Mouse (Mus musculus): Measurements from ENCODE around the gene Gprin3. TPM values are rescaled to one million over a fixed set of nuclear protein-coding genes. Genes with fewer than 3 reads are reported as not detected.
A peak's percentile ranks its signal among the peaks of the same experiment; 100 is the strongest.

Gprin3 gene
- total RNA-seq (2021), result 1 to 10 TPM in 1 of 2 experiments, under 1 TPM in 1; 0.91 to 1.6 TPM
- long read RNA-seq, experiment 1, result 0 reads
- long read RNA-seq, experiment 2, result 0 reads

GRCm38 (mm10) chr6:59425824-59426533 is at the start of gene Gprin3:
Gene Gprin3, minus strand, starts transcription at chr6:59426294.
- peak; percentile 54 to 79 for DNase-seq (ENCODE audit: low spot score in 2 of 2)

DNA sequence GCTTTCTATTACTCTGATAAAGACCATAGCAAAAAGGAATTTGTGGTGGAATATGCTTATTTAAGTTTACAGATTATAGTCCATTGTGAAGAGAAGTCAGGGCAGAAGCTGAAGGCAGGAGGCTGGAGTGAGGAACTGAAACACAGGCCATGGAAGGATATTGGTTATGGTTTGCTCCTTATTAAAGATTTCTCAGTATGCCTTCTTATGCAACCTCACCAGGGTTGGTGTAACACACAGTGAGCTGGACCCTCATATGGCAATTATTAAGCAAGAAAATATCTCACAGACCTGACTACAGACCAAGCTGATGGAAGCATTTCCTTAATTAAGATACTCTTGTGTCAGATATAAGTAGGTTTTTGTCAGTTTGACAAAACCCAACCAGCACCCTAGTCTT is 32.8 kb upstream of the Gprin3 start:
- no peak for DNase-seq (ENCODE audit: low spot score in 2 of 2)

- DNase-seq (ENCODE audit: low spot score in 2 of 2), result no peak
Measured at GRCm38 (mm10) chr6:59456116-59456515, 30.0 kb upstream of the Gprin3 start.

- no peak for DNase-seq (ENCODE audit: low spot score in 2 of 2)
Measured at GRCm38 (mm10) chr6:59451348-59451747, 25.3 kb upstream of the Gprin3 start.

- DNase-seq (ENCODE audit: low spot score in 2 of 2), result no peak
Measured at GRCm38 (mm10) chr6:59445101-59445503, 19.0 kb upstream of the Gprin3 start.

DNA sequence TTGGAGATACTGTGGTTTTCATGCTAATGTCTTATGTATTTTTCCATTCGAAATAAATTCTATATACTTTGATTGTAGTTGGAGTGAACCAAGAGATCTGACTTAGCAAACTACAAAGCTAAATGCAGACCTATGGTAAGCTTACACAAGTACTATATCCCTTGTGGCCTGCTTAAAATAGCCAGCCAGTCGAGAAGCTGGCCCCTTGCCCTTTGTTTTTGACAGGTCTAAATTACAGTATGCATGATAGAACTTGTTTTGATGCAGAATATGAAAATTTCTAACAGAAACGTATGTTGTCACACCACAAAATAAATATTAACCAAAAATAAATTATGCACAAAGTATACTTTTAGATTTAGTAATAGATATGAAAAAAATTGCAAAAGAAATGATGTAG is 9.8 kb upstream of the Gprin3 start:
- no peak for DNase-seq (ENCODE audit: low spot score in 2 of 2)

- no peak for DNase-seq (ENCODE audit: low spot score in 2 of 2)
Measured at GRCm38 (mm10) chr6:59433116-59433515, 7.0 kb upstream of the Gprin3 start.

GRCm38 (mm10) chr6:59426534-59426885 is 416 bp upstream of the Gprin3 start:
- DNase-seq (ENCODE audit: low spot score in 2 of 2), result no peak

DNA sequence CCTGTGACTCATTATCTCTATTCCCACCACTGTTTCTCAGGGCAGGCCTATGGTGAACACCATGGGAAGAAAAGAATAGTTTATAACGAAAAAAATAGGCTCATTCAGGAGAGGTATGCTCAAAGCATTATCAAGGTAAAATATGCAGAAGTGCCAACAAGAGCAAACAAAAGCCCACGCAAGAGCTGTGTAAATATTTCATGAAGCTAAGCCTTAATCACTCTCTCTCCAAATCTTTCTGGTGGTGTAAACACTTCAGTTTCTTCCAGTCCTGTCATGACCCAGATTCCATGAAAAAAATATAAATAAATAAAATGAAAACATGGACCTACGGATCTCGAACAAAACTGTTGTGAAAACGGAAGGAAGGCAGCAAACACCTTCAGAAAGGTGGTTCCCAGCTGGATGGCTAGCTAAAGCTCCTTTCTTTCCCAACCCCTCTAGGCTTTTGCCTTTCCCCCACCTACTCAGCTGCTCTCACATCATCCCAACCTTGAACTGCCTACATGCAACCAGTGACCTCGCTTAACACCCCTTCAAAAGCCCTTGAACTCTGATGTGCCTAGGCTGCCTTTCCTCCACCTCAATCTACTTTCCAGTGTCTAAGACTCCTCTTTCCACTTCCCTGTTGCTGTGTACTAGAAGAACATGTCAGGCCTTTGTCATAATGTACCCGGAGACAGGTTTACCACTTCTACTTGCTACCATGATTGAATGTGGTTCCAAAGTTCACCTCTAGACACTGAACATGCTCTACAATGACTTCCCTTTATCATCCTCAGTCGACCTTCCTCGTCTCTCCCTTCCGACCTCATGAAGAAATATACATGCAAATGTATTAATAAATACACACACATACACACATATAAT is 988 bp downstream of the Gprin3 start:
- no peak for DNase-seq (ENCODE audit: low spot score in 2 of 2)

GRCm38 (mm10) chr6:59423836-59424235 is 2.3 kb downstream of the Gprin3 start:
- DNase-seq (ENCODE audit: low spot score in 2 of 2), result no peak

GRCm38 (mm10) chr6:59419264-59419663 is 6.8 kb downstream of the Gprin3 start:
- no peak for DNase-seq (ENCODE audit: low spot score in 2 of 2)

DNA sequence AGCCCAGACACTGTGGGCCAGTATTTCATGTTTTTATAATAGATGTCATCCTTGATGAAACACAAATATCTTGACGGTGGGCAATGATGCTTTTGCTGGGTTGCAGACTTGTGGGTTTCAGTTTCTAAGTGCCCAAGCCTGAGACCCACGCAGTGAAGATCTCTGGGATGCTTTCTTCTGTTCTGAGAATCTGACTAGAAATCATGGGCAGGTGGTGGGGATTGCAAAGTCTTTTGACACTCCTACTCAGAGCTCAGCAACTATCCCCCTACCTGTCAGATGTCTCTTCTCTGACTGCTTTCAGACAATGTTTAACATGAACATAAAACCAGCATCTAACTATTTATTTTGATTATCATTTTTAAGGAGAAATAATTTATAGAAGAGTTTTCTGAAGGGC is 7.4 kb downstream of the Gprin3 start:
- no peak for DNase-seq (ENCODE audit: low spot score in 2 of 2)

DNA sequence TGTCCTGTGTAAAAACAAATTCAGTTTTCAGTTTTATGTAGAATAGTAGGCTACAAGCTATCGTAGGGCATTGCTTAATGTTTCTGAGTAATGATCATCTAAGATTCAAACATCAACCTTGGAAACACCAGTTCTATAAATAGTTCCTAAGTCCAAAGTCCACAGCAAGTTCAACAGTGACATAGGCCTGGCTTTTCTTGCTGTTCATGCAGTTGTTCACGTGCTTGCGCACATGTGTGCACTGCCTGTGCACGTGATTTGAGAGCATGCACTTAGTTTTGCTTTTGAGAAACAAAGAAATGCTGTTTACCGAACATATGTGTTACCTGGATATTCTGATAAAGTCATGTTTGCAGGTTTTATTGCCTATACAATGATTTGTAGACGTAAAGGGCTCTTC is 11.3 kb downstream of the Gprin3 start:
- no peak for DNase-seq (ENCODE audit: low spot score in 2 of 2)

DNA sequence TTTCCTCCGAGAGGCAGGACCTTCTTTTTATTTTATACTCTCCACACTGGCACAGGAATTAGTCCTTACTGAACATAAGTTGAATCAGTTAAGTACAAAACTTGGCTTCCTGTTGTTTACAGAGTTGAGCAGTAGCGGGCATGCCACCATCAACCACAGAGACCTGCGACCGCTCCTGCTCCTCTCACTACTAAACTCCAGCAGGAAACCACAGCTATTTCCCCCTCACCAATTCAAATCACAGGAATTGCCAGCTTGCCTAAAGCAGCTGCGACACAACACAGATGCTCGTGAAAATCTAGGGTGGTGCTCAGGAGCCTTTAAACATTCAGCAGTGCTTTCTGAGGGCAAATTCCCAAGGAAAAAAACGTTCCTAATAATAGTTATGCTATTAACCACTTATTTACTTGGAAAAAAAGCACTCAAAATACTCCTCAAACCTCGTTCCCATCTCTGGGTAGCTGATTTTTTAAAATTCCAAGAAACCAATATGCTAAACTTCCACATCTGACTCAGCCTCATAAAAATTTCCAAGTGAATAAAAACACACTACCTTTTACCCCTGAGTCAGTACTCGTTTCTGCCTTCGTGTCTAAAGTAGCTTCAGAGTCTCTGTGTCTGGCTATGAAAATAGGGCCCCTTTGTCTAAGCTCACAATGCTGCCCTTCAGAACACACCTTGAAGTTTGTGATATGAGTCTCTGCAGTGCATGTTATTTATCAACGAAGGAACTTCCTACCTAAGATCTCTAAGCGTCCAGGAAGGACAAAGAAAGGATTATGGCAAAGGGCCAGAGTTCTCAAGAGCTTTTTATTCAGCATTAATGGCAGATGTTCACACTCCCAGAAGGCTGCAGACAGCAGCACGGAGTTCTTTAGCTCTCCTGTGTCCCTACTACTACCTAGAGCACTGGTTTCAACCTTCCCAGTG is 13.4 kb downstream of the Gprin3 start:
- DNase-seq (ENCODE audit: low spot score in 2 of 2), result no peak

GRCm38 (mm10) chr6:59409001-59409700 is 16.9 kb downstream of the Gprin3 start:
- DNase-seq (ENCODE audit: low spot score in 2 of 2), result no peak

GRCm38 (mm10) chr6:59407482-59407997 is 18.6 kb downstream of the Gprin3 start:
- DNase-seq (ENCODE audit: low spot score in 2 of 2), result no peak

DNA sequence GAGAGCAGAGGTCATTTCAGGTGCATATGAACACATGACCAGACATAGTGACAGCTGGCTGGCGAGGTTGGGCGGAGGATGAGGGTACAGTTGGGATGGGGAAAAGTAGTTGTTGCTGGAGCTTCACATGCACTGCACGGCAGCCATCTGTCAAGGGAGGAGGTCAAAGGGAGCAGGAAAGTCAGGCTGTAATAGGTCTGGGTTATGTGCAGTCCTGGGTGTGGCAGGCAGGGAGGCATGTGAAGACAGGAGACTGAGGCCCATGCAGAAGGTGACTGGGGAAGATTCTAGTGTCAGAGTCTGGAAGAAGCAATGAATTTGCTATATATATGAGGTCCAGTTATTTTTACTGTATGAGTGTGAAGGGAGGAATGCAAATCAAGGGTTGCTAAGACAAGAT is 35.9 kb downstream of the Gprin3 start:
- no peak for DNase-seq (ENCODE audit: low spot score in 2 of 2)

DNA sequence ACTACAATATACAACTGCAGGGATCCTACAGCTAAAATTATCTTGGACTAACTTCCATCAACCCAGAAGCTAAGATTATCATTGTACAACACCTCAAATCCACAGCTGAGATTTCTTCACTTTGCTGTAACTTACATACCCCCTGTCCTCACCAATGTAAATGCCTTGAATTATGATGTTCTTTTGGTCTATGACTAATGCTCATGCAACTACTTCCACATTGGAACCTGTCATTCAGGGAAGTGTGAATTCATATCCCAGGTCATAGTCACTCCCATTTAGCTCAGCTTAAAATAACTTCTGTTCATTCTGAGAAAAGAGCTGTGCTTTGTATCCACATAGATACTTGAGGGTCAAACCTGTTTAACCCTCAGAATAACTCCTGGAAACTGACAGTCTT is 60.8 kb downstream of the Gprin3 start:
- DNase-seq (ENCODE audit: low spot score in 2 of 2), result no peak

- no peak for DNase-seq (ENCODE audit: low spot score in 2 of 2)
Measured at GRCm38 (mm10) chr6:59363282-59363681, 62.8 kb downstream of the Gprin3 start.

DNA sequence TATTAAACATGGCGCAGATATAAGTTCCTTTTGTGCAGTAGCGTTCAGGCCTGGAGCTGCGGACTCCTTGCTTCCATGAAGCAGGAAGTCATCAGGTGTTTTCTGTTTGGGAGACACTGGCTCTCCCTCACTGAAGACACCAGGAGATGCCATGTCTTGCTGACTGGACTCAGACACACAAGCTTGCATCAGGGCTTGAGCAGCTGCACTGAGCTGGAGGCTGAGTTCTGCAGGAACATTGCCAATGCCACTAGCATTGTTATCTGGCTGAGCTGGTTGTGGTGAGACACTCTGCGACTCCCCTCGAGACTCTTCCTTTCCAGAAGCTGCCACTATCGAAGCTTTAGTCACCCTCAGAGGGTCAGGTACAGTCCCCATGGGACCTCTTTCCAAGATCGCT is 71.2 kb downstream of the Gprin3 start:
- DNase-seq (ENCODE audit: low spot score in 2 of 2), result no peak

All from gastrocnemius, postnatal 4 days (tissue).